Mouse (Mus musculus): Measurements from ENCODE around the gene Sfrp5. TPM values are rescaled to one million over a fixed set of nuclear protein-coding genes. Genes with fewer than 3 reads are reported as not detected.

Gene Sfrp5
- total RNA-seq (2022) = 1 to 10 TPM in 2 of 4 experiments, under 1 TPM in 1, not detected in 1; 0.49 to 2.3 (median 2.0) TPM

GRCm38 (mm10) chr19:42201696-42202381 lies at the start of gene Sfrp5:
TSS of gene Sfrp5 (minus strand) at chr19:42202252.
- no peak for DNase-seq (ENCODE audit: low spot score in 2 of 2)

- DNase-seq (ENCODE audit: low spot score in 2 of 2) = no peak
These were observed 48.2 kb upstream of the Sfrp5 start for GRCm38 (mm10) chr19:42249976-42250914.

- DNase-seq (ENCODE audit: low spot score in 2 of 2) = no peak
These were observed 45.5 kb upstream of the Sfrp5 start, which contains the start of gene Golga7b for GRCm38 (mm10) chr19:42247519-42247918. TSS of gene Golga7b (plus strand) at chr19:42247574.

- no peak for DNase-seq (ENCODE audit: low spot score in 2 of 2)
These were observed 44.6 kb upstream of the Sfrp5 start for GRCm38 (mm10) chr19:42246626-42247025.

GRCm38 (mm10) chr19:42243401-42243800 lies 41.3 kb upstream of the Sfrp5 start:
- DNase-seq (ENCODE audit: low spot score in 2 of 2) = no peak

DNA sequence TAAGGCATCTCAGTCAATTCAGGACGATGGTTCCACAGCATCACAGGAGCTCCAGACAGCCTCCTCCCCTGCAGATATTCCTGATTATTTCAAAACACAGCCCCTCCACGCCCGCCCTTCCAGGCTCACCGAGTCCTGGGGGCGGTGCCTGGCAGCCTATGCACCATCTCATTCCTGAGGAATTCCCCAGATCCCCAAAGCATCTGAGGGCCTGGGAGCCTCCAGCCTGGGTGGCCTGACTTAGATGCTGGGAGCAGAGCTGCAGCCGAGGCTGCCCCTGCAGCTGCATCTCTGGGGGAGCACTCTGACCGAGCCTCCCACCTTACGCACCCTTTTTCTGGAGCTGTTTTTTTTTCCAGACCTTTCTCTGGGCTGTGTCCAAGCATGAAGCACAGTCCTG lies 38.8 kb upstream of the Sfrp5 start:
- DNase-seq (ENCODE audit: low spot score in 2 of 2) = no peak

DNA sequence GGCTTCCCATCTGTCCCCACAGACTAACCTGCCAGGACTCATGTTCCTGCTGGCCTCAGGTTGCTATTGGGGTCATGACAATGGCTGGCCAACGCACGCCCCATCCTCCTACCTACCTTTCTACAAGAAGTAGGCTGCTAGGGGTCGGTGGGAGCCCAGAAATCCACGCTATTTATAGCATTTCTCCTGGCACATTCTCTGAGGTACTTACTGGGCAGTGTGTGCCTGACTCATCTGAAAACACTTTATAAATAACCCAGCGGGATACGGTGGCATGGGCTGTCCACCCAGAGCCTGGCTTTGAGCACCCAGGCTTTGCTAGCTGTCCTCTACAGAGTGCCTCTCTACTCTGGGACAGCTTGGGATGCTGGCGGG lies 36.3 kb upstream of the Sfrp5 start:
- no peak for DNase-seq (ENCODE audit: low spot score in 2 of 2)

GRCm38 (mm10) chr19:42237602-42238340 lies 35.7 kb upstream of the Sfrp5 start:
- DNase-seq (ENCODE audit: low spot score in 2 of 2) = no peak

DNA sequence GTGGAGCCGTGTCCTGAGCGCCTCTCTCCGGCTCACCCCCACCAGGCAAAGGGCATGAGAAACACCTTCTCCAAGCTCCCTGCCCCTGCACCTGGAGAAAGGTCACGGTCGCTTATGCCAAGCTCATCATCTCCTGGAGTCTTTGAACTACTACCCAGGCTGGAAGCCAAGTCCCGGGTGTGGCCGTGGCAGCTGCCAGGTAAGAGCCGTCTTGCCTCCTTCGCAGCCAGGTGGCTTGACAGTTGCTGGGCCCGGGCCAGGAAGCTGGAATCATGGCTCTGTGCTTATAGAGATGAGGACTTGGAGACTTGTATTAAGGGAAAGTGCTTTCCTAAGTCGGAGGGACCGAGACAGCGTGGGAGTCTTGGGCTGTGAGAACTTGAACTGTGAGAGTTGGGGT lies 28.9 kb upstream of the Sfrp5 start:
- DNase-seq (ENCODE audit: low spot score in 2 of 2) = no peak

- no peak for DNase-seq (ENCODE audit: low spot score in 2 of 2)
These were observed 28.2 kb upstream of the Sfrp5 start for GRCm38 (mm10) chr19:42230288-42230568.

- DNase-seq (ENCODE audit: low spot score in 2 of 2) = no peak
These were observed 27.6 kb upstream of the Sfrp5 start for GRCm38 (mm10) chr19:42229499-42230287.

GRCm38 (mm10) chr19:42226451-42226850 lies 24.4 kb upstream of the Sfrp5 start:
- no peak for DNase-seq (ENCODE audit: low spot score in 2 of 2)

DNA sequence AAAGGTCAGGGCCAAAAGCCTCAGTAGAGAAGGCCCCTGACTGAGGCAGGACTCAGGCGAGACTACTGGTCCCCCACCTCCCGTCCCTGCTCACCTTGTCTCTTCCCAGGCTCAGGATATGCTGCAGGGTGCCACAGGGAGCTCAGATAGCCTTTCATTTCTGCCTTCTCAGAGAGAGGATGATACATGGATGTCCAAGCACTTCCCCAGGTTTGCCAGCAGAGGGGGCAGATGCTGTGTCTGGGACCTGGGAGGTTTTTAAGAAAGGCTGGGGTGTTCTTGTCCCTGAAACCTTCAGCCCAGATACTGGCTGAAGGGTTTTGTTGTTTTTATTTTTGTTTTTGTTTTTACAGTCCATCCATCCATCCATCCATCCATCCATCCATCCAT lies 15.3 kb upstream of the Sfrp5 start:
- DNase-seq (ENCODE audit: low spot score in 2 of 2) = peak in 1 of 2 experiments; percentile 38

- DNase-seq (ENCODE audit: low spot score in 2 of 2) = no peak
These were observed 14.8 kb upstream of the Sfrp5 start for GRCm38 (mm10) chr19:42216699-42217373.

GRCm38 (mm10) chr19:42214601-42215000 lies 12.5 kb upstream of the Sfrp5 start:
- DNase-seq (ENCODE audit: low spot score in 2 of 2) = no peak

GRCm38 (mm10) chr19:42211936-42212335 lies 9.9 kb upstream of the Sfrp5 start:
- no peak for DNase-seq (ENCODE audit: low spot score in 2 of 2)

- DNase-seq (ENCODE audit: low spot score in 2 of 2) = no peak
These were observed 7.9 kb upstream of the Sfrp5 start for GRCm38 (mm10) chr19:42209976-42210375.

- DNase-seq (ENCODE audit: low spot score in 2 of 2) = no peak
These were observed 7.4 kb upstream of the Sfrp5 start for GRCm38 (mm10) chr19:42209485-42209884.

DNA sequence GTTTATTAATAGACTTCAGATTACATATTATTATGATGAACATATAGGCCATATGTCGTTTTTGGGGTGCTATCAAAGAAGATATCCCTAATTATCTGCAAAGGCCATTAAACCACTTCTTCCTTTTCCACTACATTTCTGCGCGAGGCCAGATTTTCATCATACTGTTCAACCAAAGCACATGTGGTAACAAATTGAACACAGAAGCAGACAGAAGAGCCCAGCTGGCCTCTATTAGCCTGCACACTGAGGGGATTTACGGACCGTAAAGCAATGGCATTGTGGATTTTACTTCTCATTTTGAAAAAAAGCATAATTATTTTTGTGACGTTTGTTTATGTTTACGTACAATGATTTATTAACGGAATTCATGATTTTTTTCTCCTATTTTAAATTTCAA lies 3.1 kb upstream of the Sfrp5 start:
- no peak for DNase-seq (ENCODE audit: low spot score in 2 of 2)

DNA sequence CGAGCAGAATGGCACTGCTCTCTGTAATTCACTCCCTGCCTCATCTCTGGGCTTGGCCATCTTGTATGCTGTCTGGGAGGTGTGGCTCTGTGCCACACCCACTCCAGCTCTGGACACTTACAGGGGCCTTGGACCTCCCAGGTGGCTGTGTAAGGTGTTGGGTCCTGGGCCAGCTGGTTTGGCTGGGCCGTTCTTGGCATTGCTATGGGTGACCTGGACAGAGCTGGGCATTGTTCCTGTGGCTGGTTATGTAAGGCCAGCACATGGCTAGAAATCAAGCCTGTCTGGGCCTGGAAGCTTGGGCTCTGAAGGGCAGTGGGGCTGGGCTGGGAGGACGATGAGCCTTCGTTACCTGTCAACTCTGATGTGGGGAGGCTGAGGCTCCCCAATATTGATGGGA lies 2.3 kb upstream of the Sfrp5 start:
- no peak for DNase-seq (ENCODE audit: low spot score in 2 of 2)

DNA sequence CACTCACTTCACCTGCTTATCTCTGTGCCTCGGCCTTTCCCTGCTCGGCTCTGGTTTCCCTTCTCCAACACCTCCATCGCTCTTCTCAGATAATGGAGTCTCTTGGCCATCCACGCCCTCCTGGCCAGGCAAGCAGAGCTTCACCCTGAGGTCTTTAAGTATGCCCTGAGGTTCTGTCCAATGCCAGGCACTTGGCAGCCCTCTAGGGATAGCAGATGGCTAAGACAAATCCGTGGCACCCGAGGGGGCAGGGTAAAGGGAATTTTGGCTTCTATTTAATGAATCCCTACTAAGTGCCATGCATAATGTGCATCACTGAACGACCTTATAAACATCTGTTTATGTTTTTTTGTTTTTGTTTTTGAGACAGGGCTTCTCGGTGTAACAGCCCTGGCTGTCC lies 415 bp upstream of the Sfrp5 start:
- no peak for DNase-seq (ENCODE audit: low spot score in 2 of 2)

Measured in layer of hippocampus, adult 8-10 months (tissue).